Mouse (Mus musculus): ENCODE measurements at regions not wholly inside any gene's neighbourhood (a gene's known extent, or its start where the extent isn't known, plus 50 kb on each side); places are given as distances from the start of the nearest gene placed in this dataset.

GRCm38 (mm10) chr8:31518903-31519302 is 1909.6 kb upstream of the 5930422O12Rik start:
- no peak for DNase-seq
- intact Hi-C loops (cut with DNase I): loop anchor here (5.0 to 10.0 kb wide), 2 partner anchors 483 to 1666 kb away; no protein-coding TSS in a partner anchor

- no peak for DNase-seq
- intact Hi-C loops (cut with DNase I): no loop called here
These were observed 1907.5 kb upstream of the 5930422O12Rik start for GRCm38 (mm10) chr8:31520991-31521448.

DNA sequence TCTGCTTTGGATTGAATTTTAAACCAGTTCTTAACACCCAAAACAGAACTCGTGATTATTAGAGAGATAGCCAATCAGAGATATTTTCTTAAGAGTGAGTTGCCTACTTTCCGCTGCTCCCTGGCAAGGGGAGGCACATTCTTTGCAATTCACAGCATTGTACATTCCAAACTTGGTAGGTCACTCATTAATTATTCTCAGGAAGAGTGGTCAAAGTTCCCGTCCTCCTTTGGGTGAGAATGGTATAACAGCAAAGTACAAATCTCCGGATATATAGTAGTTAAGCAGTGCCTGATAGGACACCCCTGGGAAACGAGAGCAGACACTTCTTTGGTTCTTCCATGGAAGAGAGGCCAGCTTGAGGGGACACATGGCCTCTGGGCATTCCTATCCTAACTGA is 1903.4 kb upstream of the 5930422O12Rik start:
- intact Hi-C loops (cut with DNase I): no loop called here
- no peak for DNase-seq

DNA sequence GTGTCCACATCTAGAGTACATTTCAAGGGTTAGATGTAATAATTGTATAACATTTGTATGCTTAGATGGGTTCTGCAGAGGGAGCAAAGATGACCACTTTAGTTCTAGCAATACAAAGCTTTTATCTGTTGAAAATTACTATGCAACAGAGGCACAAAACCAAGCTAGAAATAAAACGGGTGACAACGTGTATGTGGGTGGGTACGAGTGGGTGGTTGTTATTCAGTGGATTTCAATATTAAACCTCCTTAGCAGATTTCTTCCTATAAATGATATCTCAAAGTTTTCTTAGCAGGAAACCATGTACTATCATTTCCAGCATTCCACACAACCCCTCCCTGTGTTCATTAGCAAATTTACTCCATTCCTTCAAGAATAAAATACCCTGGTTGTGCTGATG is 1889.3 kb upstream of the 5930422O12Rik start:
- intact Hi-C loops (cut with DNase I): no loop called here
- no peak for DNase-seq

DNA sequence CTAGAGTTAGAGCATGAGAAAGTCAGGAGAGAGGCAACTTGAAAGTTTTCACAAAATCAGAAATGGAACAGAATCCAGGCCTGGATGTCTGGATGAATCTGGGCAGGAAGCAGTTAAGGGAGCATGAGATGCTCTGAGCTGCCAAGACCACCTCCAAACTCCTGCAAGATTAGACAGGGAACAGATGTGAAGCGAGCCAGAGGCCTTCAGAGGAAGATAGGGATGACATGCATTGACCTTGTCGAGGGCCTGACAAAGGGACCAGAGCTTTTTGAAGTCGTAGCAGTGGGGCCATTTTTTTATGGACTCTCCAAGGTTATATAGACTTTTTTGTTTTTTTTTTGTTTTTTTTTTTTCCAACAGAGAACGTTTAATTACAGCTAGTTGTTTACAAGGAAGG is 1886.9 kb upstream of the 5930422O12Rik start:
- intact Hi-C loops (cut with DNase I): no loop called here
- no peak for DNase-seq

DNA sequence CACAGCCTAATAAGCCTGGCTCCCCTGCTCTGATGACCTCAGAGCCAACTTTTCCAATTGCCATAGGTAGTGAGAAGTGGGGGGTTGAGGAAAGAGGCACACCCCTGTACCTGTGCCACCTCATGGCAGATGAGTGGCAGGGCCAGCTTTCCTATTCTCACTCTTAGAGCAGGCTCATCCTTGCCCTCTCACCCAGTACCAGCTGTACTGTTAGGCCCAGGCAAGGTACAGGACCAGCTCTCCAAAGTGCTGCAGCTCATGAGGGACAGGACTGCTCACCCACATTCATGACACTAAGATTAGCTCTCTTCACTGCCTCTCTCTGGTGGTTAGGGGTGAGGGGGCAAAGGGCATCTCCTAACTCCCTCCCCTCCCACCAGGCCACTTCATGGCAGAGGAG is 1854.4 kb upstream of the 5930422O12Rik start:
- intact Hi-C loops (cut with DNase I): no loop called here
- DNase-seq: no peak

DNA sequence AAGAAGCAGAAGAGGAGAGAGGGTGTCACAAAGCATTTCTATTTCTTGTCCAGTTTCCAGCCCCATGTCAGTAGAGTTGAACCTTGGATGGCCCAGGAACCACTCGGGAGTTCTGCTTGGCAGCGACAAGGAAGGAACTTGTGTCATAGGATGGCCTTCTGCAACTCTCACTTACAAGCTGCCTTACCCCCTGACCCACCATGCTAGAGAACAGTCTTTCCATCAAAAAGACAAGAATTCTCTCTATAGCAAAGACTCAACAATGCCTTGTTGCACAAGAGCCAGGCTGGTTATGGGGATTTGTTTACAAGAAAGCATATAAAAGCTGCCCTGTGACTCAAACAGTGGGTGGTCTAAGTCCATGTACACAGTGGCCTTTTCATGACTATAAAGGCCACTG is 1852.4 kb upstream of the 5930422O12Rik start:
- intact Hi-C loops (cut with DNase I): no loop called here
- no peak for DNase-seq

GRCm38 (mm10) chr8:31584661-31585060 is 1843.8 kb upstream of the 5930422O12Rik start:
- no peak for DNase-seq
- intact Hi-C loops (cut with DNase I): no loop called here

GRCm38 (mm10) chr8:31599536-31599935 is 1829.0 kb upstream of the 5930422O12Rik start:
- DNase-seq: peak in 1 of 2 experiments; percentile 12
- intact Hi-C loops (cut with DNase I): no loop called here

- no peak for DNase-seq
- intact Hi-C loops (cut with DNase I): no loop called here
These were observed 1827.5 kb upstream of the 5930422O12Rik start for GRCm38 (mm10) chr8:31600979-31601378.

DNA sequence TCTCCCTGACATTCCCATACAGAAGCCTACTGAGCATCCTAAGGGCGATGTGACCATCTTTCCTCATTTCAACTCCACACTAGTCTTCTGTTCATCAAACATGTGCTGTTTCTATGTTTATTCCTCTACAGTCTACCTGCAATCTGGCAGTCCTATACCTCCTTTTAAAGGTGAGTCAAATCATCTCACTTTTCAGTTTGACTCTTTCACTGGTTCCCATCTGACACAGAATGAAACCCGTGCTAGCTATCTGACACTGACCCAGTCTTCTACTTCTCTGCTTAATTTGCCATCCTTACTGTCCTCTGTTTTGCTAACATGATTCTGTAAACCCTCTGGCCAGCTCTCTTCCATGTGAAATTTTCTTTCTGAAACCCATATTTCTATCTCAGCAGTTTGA is 1812.0 kb upstream of the 5930422O12Rik start:
- intact Hi-C loops (cut with DNase I): no loop called here
- no peak for DNase-seq

DNA sequence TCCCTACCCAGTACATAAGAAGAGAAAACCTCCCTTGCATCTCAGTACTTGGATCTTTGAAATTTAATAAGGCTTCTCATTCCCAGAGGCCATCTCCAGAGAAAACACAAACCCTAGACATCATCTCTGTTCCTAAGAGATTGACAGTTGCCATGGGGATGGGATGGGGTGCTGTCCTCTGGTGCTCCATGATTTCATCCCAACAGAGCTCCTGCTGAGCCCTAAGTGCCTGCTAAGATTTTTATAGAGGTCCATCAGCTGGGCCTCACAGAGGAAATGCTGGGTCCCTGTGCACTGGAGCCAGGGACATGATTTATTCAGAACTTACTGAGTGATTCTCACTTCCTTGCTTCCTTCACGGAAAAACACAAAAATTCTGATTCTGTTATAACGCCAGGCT is 1800.8 kb upstream of the 5930422O12Rik start:
- DNase-seq: no peak
- intact Hi-C loops (cut with DNase I): no loop called here

GRCm38 (mm10) chr8:31628146-31628545 is 1800.4 kb upstream of the 5930422O12Rik start:
- intact Hi-C loops (cut with DNase I): no loop called here

DNA sequence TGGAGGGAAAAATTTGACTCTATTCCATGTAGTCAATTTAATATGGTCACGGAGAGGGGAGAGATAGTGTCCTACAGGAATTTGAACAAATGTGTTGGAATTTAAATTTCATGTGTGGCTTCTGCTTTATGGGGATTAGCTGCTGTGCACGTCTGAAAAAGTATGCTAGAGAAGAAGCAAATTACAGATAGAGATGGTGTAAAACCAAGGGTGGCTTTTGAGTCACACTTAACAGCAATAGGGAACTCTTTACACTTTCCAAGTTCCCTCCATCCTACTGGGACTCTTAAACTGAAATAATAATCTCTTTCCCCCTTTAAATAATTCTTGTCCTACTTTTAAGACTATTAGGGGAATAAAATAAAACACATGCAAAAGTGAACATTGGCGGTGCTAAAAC is 1790.1 kb upstream of the 5930422O12Rik start:
- intact Hi-C loops (cut with DNase I): no loop called here
- no peak for DNase-seq

More at GRCm38 (mm10) chr8:31628146-31628545, 1800.4 kb upstream of the 5930422O12Rik start:
- no peak for DNase-seq

- intact Hi-C loops (cut with DNase I): no loop called here
- no peak for DNase-seq
These were observed 1764.8 kb upstream of the 5930422O12Rik start for GRCm38 (mm10) chr8:31663717-31664116.

DNA sequence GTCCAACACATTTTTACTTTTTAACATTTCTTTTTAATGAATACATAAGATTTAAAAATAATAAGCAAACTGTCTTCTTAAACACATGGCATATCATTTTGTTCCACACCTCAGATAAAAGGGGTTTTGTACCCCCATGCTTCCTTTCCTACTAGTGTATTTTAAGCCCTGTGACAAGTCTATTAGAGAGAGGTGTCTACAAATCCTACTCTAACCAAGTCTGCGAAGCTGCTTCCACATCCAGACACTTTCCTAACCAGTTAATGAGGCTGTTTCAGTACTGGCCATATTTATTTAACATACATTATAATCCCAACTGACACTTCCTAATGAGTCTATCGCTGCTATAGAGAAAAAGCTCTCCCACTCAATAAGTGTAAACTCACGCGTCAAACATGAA is 1763.0 kb upstream of the 5930422O12Rik start:
- intact Hi-C loops (cut with DNase I): no loop called here
- DNase-seq: no peak

DNA sequence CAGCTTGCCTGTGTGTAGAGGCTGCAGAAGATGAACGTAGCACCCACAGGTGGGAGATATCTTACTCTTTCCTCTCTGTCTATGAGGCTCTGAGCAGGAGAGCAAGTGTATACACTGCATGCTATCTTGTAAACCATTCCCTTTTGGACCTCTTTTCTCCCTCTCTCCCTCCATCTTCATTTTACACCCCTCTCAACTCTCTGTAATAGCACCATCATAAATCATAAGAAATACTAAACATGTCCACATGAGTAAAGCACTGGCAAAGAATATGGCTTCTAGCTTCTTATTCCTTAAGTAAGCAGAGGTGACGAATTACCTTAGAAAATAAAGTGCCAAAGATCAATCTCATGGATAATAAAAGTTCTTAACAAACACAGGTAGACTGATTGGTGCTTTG is 1724.3 kb upstream of the 5930422O12Rik start:
- intact Hi-C loops (cut with DNase I): no loop called here
- no peak for DNase-seq

GRCm38 (mm10) chr8:31713321-31714076 is 1715.0 kb upstream of the 5930422O12Rik start:
- peak in 1 of 2 experiments; percentile 7 for DNase-seq
- intact Hi-C loops (cut with DNase I): no loop called here

GRCm38 (mm10) chr8:31714077-31714458 is 1714.4 kb upstream of the 5930422O12Rik start:
- no peak for DNase-seq
- intact Hi-C loops (cut with DNase I): no loop called here

DNA sequence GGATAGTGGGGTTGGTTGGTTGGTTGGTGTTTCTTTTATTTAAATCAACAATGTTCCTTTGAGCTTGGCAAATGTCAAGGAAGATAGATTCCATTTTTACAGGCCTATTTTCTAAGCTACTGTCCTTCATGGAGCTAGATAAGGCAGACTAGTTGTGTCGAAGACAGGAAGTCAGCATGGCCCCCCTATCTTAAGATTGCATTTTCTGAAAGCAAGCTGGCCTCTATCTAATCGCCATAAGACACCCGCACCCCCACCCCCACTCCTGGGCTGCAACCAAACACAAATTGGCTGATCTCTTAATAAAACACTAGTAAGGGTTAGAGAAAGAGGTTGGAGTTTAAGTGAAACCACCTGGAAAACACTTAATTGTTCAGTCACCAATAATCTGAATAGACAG is 1708.5 kb upstream of the 5930422O12Rik start:
- no peak for DNase-seq
- intact Hi-C loops (cut with DNase I): no loop called here

DNA sequence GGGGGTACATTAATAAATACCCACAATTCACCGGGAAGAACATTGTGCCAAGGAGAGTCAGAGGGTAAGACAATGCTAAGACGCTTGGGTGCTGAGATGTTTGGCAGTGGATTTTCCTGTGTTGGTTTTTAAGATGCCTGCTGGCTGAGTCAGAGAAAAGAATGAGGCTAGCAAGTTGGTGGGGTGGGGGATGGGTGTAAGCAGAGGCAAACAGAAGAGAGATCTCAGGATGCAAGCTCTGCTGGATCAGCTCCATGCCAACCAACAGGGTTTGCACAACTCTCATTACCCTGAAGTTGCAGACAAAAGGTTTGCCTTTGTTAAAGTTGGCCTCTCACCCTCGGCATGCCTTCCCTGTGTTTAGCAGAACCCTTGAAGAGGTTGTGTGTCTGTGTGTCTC is 1707.9 kb upstream of the 5930422O12Rik start:
- DNase-seq: no peak
- intact Hi-C loops (cut with DNase I): no loop called here

- intact Hi-C loops (cut with DNase I): no loop called here
- DNase-seq: no peak
These were observed 1703.1 kb upstream of the 5930422O12Rik start for GRCm38 (mm10) chr8:31725430-31725829.

DNA sequence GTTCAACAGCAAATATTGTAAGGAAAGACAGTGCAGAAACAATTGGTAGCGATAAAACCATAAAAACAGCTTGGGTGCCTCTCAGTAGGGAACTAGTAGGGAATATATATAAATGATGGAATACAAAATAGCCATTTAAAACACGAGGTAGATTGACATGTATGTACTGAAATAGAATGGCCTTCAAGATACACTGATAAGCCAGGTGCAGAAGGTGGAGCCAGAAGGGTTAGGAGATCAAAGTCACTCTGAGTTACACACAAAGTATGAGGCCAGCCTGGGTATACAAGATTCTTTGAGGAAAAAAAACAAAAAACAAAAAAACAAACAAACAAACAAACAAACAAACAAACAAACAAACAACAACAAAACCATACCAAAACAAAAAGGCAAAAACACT is 1692.9 kb upstream of the 5930422O12Rik start:
- DNase-seq: no peak
- intact Hi-C loops (cut with DNase I): no loop called here
